Mouse (Mus musculus) forebrain, embryonic 16.5 days (tissue): ENCODE measurements around the gene Gzmm. TPM values are rescaled to one million over a fixed set of nuclear protein-coding genes. Genes with fewer than 3 reads are reported as not detected.

ENCODE experiments used
- ATAC-seq: fragments of 200-750 bp; cut with Nextera tagmentation; 2 replicates; pipeline ENCODE4 v1.8.0; 2017; ENCODE audit warnings: mild to moderate bottlenecking, moderate library complexity
- H3K27ac ChIP-seq: fragments of 300-500 bp; sonication (generic); 2 replicates; pipeline ENCODE4 v1.5.1; 2014; ENCODE audit warnings: low read length, control low read depth
- H3K27me3 ChIP-seq: fragments of 300-500 bp; sonication (generic); replicated peaks from 2 replicates; pipeline ENCODE4 v1.6.1; 2014; ENCODE audit warnings: low read length; ENCODE audit not compliant: control insufficient read depth, insufficient read depth
- H3K36me3 ChIP-seq: fragments of 300-500 bp; sonication (generic); 2 replicates; pipeline ENCODE4 v1.6.1; 2014; ENCODE audit not compliant: control insufficient read depth, insufficient read depth
- H3K4me1 ChIP-seq: fragments of 300-500 bp; sonication (generic); replicated peaks from 2 replicates; pipeline ENCODE4 v1.6.1; 2014; ENCODE audit warnings: low read length; ENCODE audit not compliant: control insufficient read depth, insufficient read depth
- H3K4me2 ChIP-seq: fragments of 300-500 bp; sonication (generic); 2 replicates; pipeline ENCODE4 v1.6.1; 2014; ENCODE audit warnings: mild to moderate bottlenecking, low read length, control low read depth
- H3K4me3 ChIP-seq: fragments of 300-500 bp; sonication (generic); replicated peaks from 2 replicates; pipeline ENCODE4 v1.5.1; 2014; ENCODE audit warnings: mild to moderate bottlenecking, low read length, control low read depth
- H3K9ac ChIP-seq: fragments of 300-500 bp; sonication (generic); replicated peaks from 2 replicates; pipeline ENCODE4 v1.6.1; 2014; ENCODE audit warnings: low read depth, low read length, control low read depth
- H3K9me3 ChIP-seq: fragments of 300-500 bp; sonication (generic); 2 replicates; pipeline ENCODE4 v1.6.1; 2016; ENCODE audit warnings: low read length; ENCODE audit not compliant: control insufficient read depth
- WGBS: fragments of 180-500 bp; shearing (Covaris S2); extraction: QIAGEN DNeasy Blood & Tissue Kit; methylation state at CpG from one replicate; pipeline ENCODE4 v1.1.7; 2014; 5-methylcytosine and 5-hydroxymethylcytosine counted together
- polyA plus RNA-seq: library from polyadenylated mRNA; unstranded; fragments of >200 nt; fragmentation: Nextera tagmentation; extraction: Ambion mirVana; gene quantifications from 2 replicates; pipeline ENCODE4 v1.2.1, GENCODE M21; 2015

The Gzmm gene
- polyA plus RNA-seq, 1 experiment from 2014 or later = 1.8 TPM

DNA sequence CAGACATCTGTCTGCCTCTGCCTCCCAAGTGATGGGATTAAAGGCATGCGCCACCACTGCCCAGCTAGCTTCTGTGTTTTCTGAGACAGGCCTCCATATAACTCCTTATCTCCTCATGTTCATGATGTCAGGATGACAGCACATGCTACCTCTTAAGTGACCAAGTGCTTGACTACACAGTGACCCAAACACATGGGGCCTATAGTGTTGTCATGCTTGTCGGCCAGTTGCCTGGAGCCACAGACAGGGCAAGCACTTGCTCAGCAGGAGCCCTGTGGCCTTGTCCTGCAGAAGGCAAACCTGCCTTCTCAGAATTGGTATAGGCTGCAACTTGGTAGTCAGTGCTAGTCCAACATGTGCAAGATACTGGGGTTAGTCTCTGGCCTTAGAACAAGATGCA, 2.6 kb upstream of the Gzmm start:
- H3K9ac ChIP-seq = no peak overlapping the region
- no peak overlapping the region for H3K4me3 ChIP-seq
- H3K4me1 ChIP-seq = peaks cover 16% of the 10 kb centered on the region
- no peaks in the 10 kb centered on the region for H3K9me3 ChIP-seq
- no peak for ATAC-seq
- no peak overlapping the region for H3K4me2 ChIP-seq
- no peaks in the 10 kb centered on the region for H3K27me3 ChIP-seq
- peaks cover 21% of the 10 kb centered on the region for H3K36me3 ChIP-seq
- H3K27ac ChIP-seq = no peak overlapping the region
- 86% methylated on average over 2 of the region's 2 CpGs for WGBS

DNA sequence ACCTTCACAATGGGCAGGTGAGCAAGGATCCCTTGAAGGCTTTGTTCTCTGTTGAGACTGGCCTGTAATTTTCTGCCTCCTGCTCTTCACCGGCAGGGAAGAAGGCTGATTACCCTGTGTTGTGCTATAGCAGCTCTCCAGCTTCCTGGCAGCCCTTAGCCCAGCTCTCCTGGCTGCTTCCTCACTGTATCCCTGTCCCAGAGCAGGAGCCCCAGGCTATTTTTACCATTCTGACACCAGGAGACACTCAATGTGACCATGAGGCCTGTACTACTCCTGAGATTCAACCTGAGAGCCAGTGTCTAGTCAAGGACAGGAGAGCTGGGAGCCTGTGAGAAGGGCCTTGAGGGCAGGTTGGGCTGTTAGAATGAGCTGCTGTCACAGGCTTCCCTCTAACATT, 2.1 kb upstream of the Gzmm start:
- no peaks in the 10 kb centered on the region for H3K27me3 ChIP-seq
- H3K4me1 ChIP-seq = peaks cover 14% of the 10 kb centered on the region
- H3K9me3 ChIP-seq = no peaks in the 10 kb centered on the region
- no peak overlapping the region for H3K27ac ChIP-seq
- no peak overlapping the region for H3K4me2 ChIP-seq
- no peak for ATAC-seq
- H3K4me3 ChIP-seq = no peak overlapping the region
- 100% methylated on average over 1 of the region's 1 CpGs for WGBS
- H3K9ac ChIP-seq = no peak overlapping the region
- peaks cover 21% of the 10 kb centered on the region for H3K36me3 ChIP-seq

DNA sequence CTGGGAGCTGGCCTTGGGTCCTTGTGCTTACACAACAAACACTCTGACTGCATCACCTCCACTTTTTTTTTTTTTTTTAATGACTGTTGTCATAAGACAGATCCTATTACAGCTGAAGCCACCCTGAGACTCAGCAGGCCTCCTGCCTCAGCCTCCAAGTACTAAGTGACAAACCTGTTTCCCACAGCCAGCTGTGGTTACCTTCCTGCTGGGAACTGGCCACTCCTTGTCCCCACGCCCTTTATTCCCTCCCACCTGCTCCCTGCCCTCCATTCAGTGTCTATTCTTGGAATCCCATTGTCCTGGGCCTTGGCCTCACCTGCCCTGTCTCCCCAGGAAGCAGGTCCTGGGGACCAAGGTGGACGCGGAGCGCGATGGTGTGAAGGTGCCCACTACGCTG, 1.3 kb upstream of the Gzmm start:
- no peak for ATAC-seq
- H3K36me3 ChIP-seq = peaks cover 21% of the 10 kb centered on the region
- H3K27me3 ChIP-seq = no peaks in the 10 kb centered on the region
- H3K4me1 ChIP-seq = peaks cover 14% of the 10 kb centered on the region
- H3K4me2 ChIP-seq = no peak overlapping the region
- no peak overlapping the region for H3K9ac ChIP-seq
- no peak overlapping the region for H3K4me3 ChIP-seq
- no peaks in the 10 kb centered on the region for H3K9me3 ChIP-seq
- 97% methylated on average over 6 of the region's 6 CpGs for WGBS
- H3K27ac ChIP-seq = no peak overlapping the region

DNA sequence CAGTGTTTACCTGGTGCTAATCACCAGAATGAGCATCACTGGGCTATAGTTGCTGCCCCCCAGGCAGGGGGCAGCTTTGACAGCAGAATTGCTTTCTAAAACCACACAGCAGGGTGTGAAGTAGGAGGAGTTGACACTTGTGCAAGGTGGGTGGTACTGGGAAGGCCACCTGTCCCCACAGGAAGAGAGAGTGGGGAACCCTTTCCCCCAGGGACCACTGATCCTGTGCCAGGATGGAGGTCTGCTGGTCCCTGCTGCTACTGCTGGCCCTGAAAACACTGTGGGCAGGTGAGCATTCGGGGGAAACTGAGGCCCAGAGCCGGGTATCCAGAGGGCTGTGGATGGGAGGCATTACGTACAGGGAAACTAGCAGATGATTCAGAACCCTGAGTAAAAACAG, 358 bp downstream of the Gzmm start:
- 88% methylated on average over 3 of the region's 3 CpGs for WGBS
- peaks cover 21% of the 10 kb centered on the region for H3K36me3 ChIP-seq
- no peak for ATAC-seq

DNA sequence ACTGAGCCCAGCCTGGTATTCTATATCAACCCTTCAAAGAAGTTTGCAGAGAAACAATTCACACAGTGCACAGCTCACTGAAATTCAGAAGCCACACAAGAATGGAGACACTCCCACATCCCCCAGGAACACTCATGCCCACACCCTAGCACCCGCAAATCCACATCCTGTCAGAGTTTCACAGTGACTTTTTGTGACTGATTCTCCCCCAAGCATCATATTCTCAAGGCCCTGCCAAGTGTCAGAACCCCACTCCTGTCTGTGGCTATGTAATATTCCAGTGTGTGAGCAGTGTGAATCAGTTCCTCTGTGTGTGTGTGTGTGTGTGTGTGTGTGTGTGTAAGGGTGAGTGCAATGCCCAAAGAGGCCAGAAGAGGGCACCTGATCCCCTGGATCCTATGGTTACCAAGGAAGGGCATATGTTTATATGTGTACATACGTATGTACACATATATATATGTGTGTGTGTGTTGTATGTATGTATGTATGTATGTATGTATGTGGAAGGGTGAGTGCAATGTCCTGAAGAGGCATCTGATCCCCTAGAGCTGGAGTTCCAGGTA, 3.2 kb downstream of the Gzmm start:
- Histone ChIP-seq H3K9me3 (no peaks in the 10 kb centered on the region), H3K9ac (no peak overlapping the region), H3K27me3 (no peaks in the 10 kb centered on the region), H3K4me2 (no peak overlapping the region), H3K4me1 (peaks cover 3% of the 10 kb centered on the region; the same call in 1 of the 2 replicates), H3K36me3 (peaks cover 11% of the 10 kb centered on the region), H3K27ac (no peak overlapping the region), H3K4me3 (no peak overlapping the region)
- no peak for ATAC-seq
- 91% methylated on average over 2 of the region's 2 CpGs for WGBS

More for the DNA sequence above, 358 bp downstream of the Gzmm start:
- H3K27ac ChIP-seq = no peak overlapping the region
- no peak overlapping the region for H3K9ac ChIP-seq
- no peak overlapping the region for H3K4me3 ChIP-seq
- H3K9me3 ChIP-seq = no peaks in the 10 kb centered on the region
- no peaks in the 10 kb centered on the region for H3K4me1 ChIP-seq
- H3K27me3 ChIP-seq = no peaks in the 10 kb centered on the region
- no peak overlapping the region for H3K4me2 ChIP-seq

DNA sequence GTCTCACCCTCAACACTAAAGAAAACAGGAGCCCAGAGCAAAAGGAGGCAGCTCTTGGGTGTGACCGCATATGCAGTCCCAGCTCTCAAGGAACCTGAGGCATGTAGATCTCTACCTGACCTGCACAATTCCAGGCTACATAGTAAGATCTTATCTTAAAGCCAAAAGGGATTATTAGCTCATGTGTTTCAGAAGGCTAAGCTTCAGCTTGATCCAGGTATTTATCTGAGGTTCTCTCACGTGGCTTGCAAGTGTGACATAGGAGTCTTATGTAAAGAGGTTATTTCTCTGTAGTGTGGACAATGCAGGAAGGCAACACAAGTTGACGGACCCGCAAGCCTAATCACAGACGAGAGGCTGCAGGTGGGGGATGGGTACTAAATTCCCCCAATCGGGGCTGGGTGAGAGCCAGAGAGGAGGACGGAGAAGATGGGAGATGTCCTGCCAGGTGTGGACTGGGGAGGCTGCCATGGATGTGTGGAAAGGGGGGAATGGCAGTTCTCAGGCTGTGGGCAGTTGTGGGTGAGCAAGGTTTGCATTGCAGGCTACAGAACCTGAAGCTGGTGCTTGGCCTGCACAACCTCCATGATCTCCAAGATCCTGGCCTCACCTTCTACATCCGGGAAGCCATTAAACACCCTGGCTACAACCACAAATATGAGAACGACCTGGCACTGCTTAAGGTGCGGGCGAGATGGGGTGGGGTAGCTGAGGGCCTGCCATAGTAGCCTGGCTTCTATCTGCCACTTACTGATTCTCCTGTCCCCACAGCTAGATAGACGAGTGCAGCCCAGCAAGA, 5.0 kb downstream of the Gzmm start:
- peaks cover 3% of the 10 kb centered on the region; the same call in 1 of the 2 replicates for H3K4me1 ChIP-seq
- ATAC-seq = no peak
- no peak overlapping the region for H3K27ac ChIP-seq
- 78% methylated on average over 12 of the region's 12 CpGs for WGBS
- no peaks in the 10 kb centered on the region for H3K9me3 ChIP-seq
- H3K4me3 ChIP-seq = no peak overlapping the region
- peaks cover 5% of the 10 kb centered on the region for H3K36me3 ChIP-seq
- H3K4me2 ChIP-seq = no peak overlapping the region
- H3K9ac ChIP-seq = no peak overlapping the region
- H3K27me3 ChIP-seq = no peaks in the 10 kb centered on the region

DNA sequence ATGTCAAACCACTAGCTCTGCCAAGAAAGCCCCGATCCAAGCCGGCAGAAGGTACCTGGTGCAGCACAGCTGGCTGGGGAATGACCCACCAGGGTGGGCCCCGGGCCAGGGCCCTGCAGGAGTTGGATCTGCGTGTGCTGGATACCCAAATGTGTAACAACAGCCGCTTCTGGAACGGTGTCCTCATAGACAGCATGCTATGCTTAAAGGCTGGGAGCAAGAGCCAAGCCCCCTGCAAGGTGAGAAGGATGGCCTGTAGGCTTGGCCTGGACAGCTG, 5.5 kb downstream of the Gzmm start:
- Histone ChIP-seq H3K27ac (no peak overlapping the region), H3K27me3 (no peaks in the 10 kb centered on the region), H3K9me3 (no peaks in the 10 kb centered on the region), H3K36me3 (0 out of 2 replicates have a peak, but pooled peaks cover under 1% of the 10 kb centered on the region), H3K9ac (no peak overlapping the region), H3K4me3 (no peak overlapping the region), H3K4me2 (no peak overlapping the region), H3K4me1 (peaks cover 3% of the 10 kb centered on the region; the same call in 1 of the 2 replicates)
- no peak for ATAC-seq
- WGBS = 86% methylated on average over 6 of the region's 6 CpGs

DNA sequence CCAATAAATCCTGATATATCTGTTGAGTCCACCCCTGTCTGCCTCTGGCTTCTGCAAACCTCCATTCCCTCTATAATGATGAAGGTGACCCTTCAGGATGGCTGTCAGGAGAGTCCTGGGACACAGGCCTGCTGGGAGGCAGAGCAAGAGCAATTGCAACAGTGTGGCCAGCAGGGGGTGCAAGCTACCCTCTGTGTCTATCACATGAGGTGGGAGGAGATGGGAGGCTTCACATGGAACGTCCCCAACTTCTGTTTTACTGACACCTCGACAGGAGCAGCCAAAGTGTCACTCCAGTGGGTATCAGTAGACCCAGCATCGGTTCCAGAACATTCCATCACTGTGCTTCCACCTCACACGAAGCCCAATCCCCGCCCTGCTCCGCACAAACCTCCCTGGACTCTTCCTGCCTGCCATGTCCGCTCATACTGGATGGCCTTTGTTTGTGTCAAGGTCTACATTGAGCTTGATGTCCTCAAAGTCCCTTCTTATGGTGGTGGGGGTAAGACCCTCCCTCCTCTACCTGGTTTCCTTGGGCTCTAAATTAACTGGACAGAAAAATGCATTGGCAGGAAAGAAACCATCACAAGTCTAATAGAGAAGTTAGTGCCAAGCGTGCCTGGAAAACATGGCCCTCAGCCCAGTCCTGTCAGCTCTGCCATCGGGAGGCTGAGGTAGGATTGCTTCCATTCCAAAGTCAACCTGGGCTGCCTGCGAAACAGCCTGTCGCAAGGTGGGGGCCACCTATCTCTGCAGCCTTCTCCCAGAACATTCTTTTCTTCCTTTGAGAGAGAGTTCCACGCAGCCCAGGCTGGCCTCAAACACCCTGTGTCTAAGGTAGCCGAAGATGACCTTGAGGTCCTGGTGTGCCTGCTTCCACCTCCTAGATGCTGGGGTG, 6.7 kb downstream of the Gzmm start:
- no peak overlapping the region for H3K4me2 ChIP-seq
- no peak overlapping the region for H3K27ac ChIP-seq
- no peaks in the 10 kb centered on the region for H3K36me3 ChIP-seq
- H3K9me3 ChIP-seq = no peaks in the 10 kb centered on the region
- ATAC-seq = peak; percentile 31; the same call in 1 of the 2 replicates
- no peaks in the 10 kb centered on the region for H3K27me3 ChIP-seq
- WGBS = 60% methylated on average over 13 of the region's 13 CpGs
- H3K4me3 ChIP-seq = no peak overlapping the region
- peaks cover 3% of the 10 kb centered on the region; the same call in 1 of the 2 replicates for H3K4me1 ChIP-seq
- H3K9ac ChIP-seq = no peak overlapping the region

DNA sequence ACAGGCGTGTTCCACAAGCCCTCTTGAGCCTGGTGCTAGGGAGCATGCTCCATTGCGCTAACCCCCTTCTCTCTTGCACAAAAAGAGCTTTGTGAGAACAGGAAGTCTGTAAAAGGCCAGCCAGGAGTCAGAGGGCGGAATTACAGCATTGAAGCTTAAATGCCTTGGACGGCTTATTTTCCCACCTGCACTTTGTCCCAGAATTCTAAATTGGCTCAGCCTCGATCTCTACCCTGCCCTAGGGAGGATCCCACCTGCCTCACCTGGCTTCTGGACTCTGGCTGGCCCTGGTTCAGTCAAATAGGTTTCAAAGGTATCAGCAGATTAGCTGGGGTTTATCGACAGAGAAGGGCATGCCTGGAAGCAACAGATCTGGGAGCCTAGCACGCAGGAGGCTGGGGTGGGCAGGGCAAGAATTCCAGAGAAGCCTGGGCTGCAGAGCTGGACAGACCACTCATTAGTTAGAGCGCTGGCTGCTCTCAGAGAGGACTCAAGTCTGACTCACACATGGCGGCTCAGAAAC, 7.4 kb downstream of the Gzmm start:
- ATAC-seq = no peak
- no peak overlapping the region for H3K27ac ChIP-seq
- 67% methylated on average over 9 of the region's 9 CpGs for WGBS
- no peak overlapping the region for H3K4me2 ChIP-seq
- H3K4me3 ChIP-seq = no peak overlapping the region
- no peak overlapping the region for H3K9ac ChIP-seq
- no peaks in the 10 kb centered on the region for H3K36me3 ChIP-seq
- H3K4me1 ChIP-seq = peaks cover 3% of the 10 kb centered on the region; the same call in 1 of the 2 replicates
- no peaks in the 10 kb centered on the region for H3K27me3 ChIP-seq
- H3K9me3 ChIP-seq = no peaks in the 10 kb centered on the region
